Mouse (Mus musculus) heart, adult 2 months (tissue): ENCODE results near the gene Zfp1.

Source experiments
- CTCF ChIP-seq: fragments of 200-600 bp; IDR thresholded peaks from 2 replicates; pipeline ENCODE4 v1.8.1; 2022; ENCODE audit warnings: antibody characterized with exemption, mild to moderate bottlenecking, moderate library complexity
- POLR2A ChIP-seq: fragments of 200-500 bp; IDR thresholded peaks from 2 replicates; pipeline ENCODE4 v1.6.1; 2011; ENCODE audit warnings: mild to moderate bottlenecking, low read depth, low read length, control low read depth; ENCODE audit not compliant: insufficient read depth

GRCm38 (mm10) chr8:111619936-111620335 lies 23.3 kb upstream of the Zfp1 start:
- no peak for TF ChIP-seq CTCF
- no peak for TF ChIP-seq POLR2A
